Mouse (Mus musculus): ENCODE results near the gene Faf2. TPM values are rescaled to one million over a fixed set of nuclear protein-coding genes. Genes with fewer than 3 reads are reported as not detected.

The Faf2 gene
- 67.5 and 68.5 TPM in 2 replicates for polyA plus RNA-seq (2015; fragmentation: Nextera tagmentation; extraction: Ambion mirVana)

DNA sequence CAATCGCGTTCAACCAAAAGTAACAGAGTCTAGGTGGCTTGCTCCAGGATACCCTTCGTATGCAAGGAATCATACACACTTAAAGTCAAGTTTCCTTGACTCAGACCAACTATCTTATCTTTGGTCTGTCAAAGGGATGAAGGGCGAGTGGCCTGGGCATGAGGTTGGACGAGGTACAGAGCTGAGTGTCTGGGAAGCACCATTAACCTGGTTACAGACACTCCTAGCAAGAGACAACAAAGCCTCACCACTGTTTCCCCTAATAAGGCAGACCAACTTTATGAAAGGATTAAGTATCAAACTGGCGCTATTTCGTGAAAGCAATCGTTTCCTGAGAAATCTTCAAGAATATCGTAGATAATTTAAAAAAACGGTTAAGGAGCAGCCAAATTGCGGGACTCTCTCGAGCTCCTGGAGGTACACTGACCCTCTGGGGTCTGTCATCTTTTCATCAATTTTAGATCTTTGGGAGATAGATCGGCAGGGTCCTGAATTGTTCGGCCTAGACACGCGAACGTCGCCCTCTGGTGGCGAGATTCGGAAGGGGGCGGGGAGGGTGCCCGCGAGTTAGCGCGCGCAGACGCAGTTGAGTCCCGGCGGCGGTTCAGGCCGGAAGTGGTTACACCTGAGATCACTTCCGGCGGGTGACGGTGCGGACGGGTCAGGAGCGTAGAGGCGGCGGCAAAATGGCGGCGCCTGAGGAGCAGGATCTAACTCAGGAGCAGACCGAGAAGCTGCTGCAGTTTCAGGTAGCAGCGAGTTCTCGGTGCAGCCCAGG, at the start of gene Faf2:
Faf2 (plus strand) TSS at position 630 of the 778 bp plus-strand sequence.
- ATAC-seq: peak; percentile 99
- Histone ChIP-seq H3K27me3 (replicated peaks) (no peaks in the 10 kb centered on the region), H3K4me1 (replicated peaks) (peaks cover 10% of the 10 kb centered on the region), H3K4me2 (replicated peaks) (peak within 1 kb of the TSS; percentile 79), H3K27ac (peak within 1 kb of the TSS; percentile 85), H3K4me3 (replicated peaks) (peak within 1 kb of the TSS; percentile 92), H3K36me3 (no peaks in the 10 kb centered on the region), H3K9ac (peak within 1 kb of the TSS; percentile 96), H3K9me3 (no peaks in the 10 kb centered on the region)
- 10% methylated on average over 44 of the region's 44 CpGs for WGBS

DNA sequence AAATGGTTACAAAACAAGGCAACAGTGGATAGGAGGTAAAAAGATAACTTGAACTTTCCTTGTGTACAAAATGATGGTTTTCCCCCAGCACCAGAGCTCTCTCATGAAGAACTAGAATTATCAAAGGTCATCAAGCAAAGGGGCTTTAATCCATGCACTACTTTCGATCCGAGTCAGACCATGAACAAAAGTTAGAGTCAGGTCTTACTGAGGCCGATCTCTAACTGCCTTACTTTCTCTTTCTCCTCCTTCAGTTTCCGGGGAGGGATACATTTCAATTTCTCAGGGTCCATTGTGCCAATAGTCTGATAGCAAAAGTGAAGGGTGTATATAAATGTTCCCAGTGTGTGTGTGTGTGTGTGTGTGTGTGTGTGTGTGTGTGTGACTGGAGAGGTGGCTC, 49.0 kb upstream of the Faf2 start:
- no peak overlapping the region for H3K9ac ChIP-seq
- 80% methylated on average over 4 of the region's 4 CpGs for WGBS

DNA sequence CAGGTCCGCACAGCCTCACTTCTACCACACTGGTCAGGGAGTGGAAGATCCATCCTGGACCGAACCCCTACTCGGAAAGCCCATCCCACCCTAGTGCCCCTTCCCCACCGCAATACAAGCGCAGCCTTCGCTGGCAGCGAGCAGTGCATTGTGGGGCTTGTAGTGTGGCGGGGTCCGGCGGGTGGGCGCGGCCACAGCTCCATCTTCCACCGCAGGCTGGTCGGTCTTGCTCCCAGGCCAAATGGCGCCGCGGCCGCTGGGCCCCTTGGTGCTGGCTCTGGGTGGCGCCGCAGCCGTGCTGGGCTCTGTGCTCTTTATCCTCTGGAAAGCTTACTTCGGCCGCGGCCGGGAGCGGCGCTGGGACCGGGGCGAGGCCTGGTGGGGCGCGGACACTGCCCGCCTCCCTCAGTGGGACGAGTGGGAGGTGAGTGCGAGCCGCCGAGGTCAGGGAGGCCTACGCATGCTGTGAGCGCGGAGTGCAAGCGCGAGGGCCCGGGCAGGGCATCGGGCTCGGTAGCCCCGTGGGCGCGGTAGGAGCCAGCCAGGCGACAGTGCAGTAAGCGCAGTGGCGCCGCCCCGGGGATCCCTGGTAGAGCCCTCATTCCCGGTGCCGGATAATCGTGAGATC, 46.6 kb upstream of the Faf2 start, which contains the start of gene Arl10:
Arl10 (plus strand) TSS at position 162 of the 628 bp plus-strand sequence.
- no peaks in the 10 kb centered on the region for H3K27me3 ChIP-seq (replicated peaks)
- peak within 1 kb of the TSS; percentile 85 for H3K27ac ChIP-seq
- peak within 1 kb of the TSS; percentile 99 for H3K4me3 ChIP-seq (replicated peaks)
- H3K4me1 ChIP-seq (replicated peaks): peaks cover 6% of the 10 kb centered on the region
- peak; percentile 92 for ATAC-seq
- no peaks in the 10 kb centered on the region for H3K9me3 ChIP-seq
- H3K4me2 ChIP-seq (replicated peaks): peak within 1 kb of the TSS; percentile 90
- H3K36me3 ChIP-seq: peaks cover 11% of the 10 kb centered on the region; the same call in 1 of the 2 replicates
- H3K9ac ChIP-seq: peak within 1 kb of the TSS; percentile 96
- under 1% methylated on average over 55 of the region's 55 CpGs for WGBS

More for the DNA sequence above, 49.0 kb upstream of the Faf2 start:
- Histone ChIP-seq H3K27ac (no peak overlapping the region), H3K9me3 (no peaks in the 10 kb centered on the region), H3K36me3 (no peaks in the 10 kb centered on the region), H3K4me1 (replicated peaks) (peaks cover 6% of the 10 kb centered on the region), H3K4me2 (replicated peaks) (no peak overlapping the region), H3K27me3 (replicated peaks) (no peaks in the 10 kb centered on the region), H3K4me3 (replicated peaks) (no peak overlapping the region)
- no peak for ATAC-seq

DNA sequence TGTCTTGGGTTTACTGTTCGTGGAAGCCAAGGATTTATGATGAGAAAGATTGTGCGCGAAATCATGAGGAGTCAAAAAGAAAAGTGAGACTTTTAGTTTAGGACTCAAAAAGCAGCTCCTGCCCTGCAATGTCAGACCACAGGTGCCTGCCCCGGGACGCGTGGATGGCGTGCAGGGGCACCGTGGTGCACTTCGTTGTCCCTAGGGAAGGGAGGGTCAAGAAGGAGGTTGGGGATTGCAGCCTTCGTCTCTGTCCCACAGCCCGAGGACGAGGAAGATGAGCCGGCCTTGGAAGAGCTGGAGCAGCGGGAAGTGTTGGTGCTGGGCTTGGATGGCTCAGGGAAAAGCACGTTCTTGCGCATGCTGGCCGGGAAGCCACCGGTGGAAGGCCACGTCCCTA, 46.1 kb upstream of the Faf2 start:
- 1% methylated on average over 19 of the region's 19 CpGs for WGBS
- peak overlapping the region; percentile 85; the same call in 1 of the 2 replicates for H3K27ac ChIP-seq
- H3K4me1 ChIP-seq (replicated peaks): peaks cover 6% of the 10 kb centered on the region
- peak; percentile 34 for ATAC-seq
- H3K36me3 ChIP-seq: peaks cover 11% of the 10 kb centered on the region; the same call in 1 of the 2 replicates
- H3K9ac ChIP-seq: peak overlapping the region; percentile 96
- H3K4me3 ChIP-seq (replicated peaks): peak overlapping the region; percentile 99
- peak overlapping the region; percentile 90 for H3K4me2 ChIP-seq (replicated peaks)
- no peaks in the 10 kb centered on the region for H3K9me3 ChIP-seq
- no peaks in the 10 kb centered on the region for H3K27me3 ChIP-seq (replicated peaks)

DNA sequence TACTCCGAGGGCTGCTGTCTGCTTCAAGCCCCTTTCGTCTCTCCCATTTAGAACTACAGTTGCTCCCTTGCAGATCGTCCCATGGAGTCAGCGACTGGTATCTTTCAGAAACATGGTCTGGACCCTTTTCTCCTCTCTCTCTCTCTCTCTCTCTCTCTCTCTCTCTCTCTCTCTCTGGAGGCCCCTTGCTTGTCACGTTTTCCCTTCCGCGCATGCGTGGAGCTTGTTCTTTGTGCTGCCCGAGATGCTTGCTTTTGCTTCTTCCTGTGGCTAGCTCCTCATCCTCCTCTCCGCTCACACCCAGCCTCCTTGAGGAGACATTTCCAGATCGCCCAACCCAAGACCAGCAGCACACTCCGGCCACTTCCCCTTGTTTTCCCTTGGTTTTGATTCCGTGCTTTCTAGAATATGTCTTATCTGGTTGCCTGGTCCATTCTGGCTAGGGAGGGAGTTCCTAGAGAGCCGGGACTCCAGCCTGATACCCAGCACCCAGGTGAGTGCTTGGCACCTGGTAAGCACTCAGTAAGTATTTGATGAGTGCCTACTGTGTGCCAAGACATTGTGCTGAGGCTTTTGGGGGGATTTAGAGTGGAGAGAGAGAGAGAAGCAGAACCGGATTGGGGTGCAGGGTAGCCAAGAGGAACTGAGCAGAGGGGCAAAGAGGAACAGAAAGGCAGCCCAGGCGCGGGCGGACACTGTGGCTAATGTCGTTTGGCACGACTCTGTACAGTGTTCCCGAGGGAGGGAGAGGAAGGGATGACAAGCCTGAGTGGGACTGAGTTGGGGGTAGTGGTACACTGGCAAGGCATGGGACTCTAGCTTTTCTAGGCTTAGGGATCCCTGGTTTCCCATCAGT, 43.7 kb upstream of the Faf2 start:
- no peak overlapping the region for H3K27ac ChIP-seq
- no peak overlapping the region for H3K4me2 ChIP-seq (replicated peaks)
- H3K4me1 ChIP-seq (replicated peaks): peaks cover 16% of the 10 kb centered on the region
- H3K4me3 ChIP-seq (replicated peaks): no peak overlapping the region
- 82% methylated on average over 21 of the region's 21 CpGs for WGBS
- peaks cover 18% of the 10 kb centered on the region for H3K36me3 ChIP-seq
- no peaks in the 10 kb centered on the region for H3K9me3 ChIP-seq
- no peaks in the 10 kb centered on the region for H3K27me3 ChIP-seq (replicated peaks)
- ATAC-seq: no peak
- no peak overlapping the region for H3K9ac ChIP-seq

DNA sequence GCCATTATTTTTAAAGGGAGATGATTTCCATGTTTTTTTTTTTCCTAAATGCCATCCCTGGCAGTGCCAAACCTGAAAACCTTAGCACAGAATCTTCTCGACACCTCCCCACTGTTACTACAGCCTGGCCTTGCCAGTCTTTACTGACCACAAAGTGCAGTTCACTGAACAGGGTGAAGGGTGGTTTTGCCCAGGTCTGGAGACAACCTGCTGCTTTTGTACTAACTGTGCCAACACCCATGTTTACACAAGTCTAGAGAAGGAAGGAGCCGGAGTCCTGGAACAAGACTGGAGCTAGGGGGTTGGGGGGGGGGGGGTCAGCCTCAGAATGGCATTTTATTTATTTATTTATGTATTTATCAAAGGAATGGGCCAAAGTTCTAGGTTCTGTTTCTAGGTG, 40.2 kb upstream of the Faf2 start:
- Histone ChIP-seq H3K27ac (no peak overlapping the region), H3K36me3 (peaks cover 35% of the 10 kb centered on the region), H3K4me1 (replicated peaks) (peaks cover 10% of the 10 kb centered on the region; the same call in 1 of the 2 replicates), H3K4me2 (replicated peaks) (no peak overlapping the region), H3K4me3 (replicated peaks) (no peak overlapping the region), H3K9ac (no peak overlapping the region), H3K27me3 (replicated peaks) (no peaks in the 10 kb centered on the region), H3K9me3 (no peaks in the 10 kb centered on the region)
- no peak for ATAC-seq
- 60% methylated on average over 2 of the region's 2 CpGs for WGBS

DNA sequence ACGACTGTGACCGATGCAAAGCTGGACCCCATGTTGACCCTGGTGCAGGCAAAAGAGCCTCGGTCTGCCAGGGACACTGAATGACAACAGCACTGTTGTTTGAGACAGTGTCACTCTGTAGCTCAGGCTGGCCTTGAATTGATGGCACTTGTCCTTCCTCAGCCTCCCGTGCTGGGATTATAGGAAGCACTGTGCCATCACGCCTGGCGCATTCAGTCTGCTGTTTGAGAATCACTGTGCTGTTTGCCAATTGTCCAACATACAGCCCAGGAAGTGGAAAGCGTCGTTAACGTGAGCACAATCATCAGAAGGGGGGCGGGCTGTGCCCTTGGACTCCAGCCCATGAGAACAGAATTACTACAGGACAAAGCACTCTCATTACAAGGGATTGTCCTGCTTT, 39.5 kb upstream of the Faf2 start:
- H3K27ac ChIP-seq: no peak overlapping the region

DNA sequence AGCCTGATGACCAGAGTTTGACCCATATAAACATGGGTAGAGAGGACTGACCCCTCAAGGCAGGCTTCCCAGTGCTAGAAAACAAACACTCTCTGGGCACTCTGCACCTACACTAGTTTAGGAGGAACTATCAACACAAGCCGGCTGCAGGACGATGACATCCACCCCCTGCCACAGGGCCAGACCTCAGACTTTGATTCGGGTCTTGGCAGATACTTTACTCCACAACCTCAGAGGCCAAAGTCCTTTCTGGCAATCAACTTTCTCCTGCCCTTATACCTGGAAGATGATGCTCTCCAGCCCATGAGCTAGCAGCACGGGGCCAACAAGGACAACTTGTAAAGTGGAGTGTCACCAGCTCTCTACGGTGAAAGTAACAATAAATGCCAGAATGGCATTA, 38.7 kb upstream of the Faf2 start:
- WGBS: 67% methylated on average over 5 of the region's 5 CpGs
- Histone ChIP-seq H3K9ac (no peak overlapping the region), H3K36me3 (peaks cover 35% of the 10 kb centered on the region), H3K4me1 (replicated peaks) (peaks cover 10% of the 10 kb centered on the region; the same call in 1 of the 2 replicates), H3K27me3 (replicated peaks) (no peaks in the 10 kb centered on the region), H3K27ac (no peak overlapping the region), H3K4me2 (replicated peaks) (no peak overlapping the region), H3K4me3 (replicated peaks) (no peak overlapping the region), H3K9me3 (no peaks in the 10 kb centered on the region)
- peak; percentile 37; the same call in 1 of the 2 replicates for ATAC-seq

More for the DNA sequence above, 39.5 kb upstream of the Faf2 start:
- WGBS: 64% methylated on average over 10 of the region's 10 CpGs
- ATAC-seq: 0 out of 2 replicates have a peak, but pooled peaks have one; percentile 15
- Histone ChIP-seq H3K9ac (no peak overlapping the region), H3K9me3 (no peaks in the 10 kb centered on the region), H3K4me2 (replicated peaks) (no peak overlapping the region), H3K4me3 (replicated peaks) (no peak overlapping the region), H3K4me1 (replicated peaks) (peaks cover 10% of the 10 kb centered on the region; the same call in 1 of the 2 replicates), H3K36me3 (peaks cover 35% of the 10 kb centered on the region), H3K27me3 (replicated peaks) (no peaks in the 10 kb centered on the region)

DNA sequence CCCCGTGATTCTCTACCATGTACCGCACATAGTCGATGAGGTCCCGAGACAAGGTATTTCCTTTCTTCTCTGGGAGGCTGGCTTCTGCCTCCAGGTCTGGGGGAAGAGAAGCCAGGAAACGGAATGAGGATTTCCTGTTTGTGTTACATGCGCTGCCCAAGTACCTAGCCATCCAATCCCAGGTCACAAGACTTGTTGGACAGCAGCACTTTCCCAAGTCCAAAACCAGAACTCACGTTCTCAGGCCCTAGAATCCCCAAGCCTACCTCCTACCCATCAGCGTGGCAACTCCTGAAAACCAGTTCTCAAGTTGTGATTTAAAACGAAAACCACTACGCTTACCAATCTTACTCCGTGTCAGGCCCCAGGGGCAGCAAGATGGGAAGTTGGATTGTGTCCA, 35.8 kb upstream of the Faf2 start:
- Histone ChIP-seq H3K9me3 (no peaks in the 10 kb centered on the region), H3K27me3 (replicated peaks) (no peaks in the 10 kb centered on the region), H3K4me2 (replicated peaks) (no peak overlapping the region), H3K4me3 (replicated peaks) (no peak overlapping the region), H3K4me1 (replicated peaks) (peaks cover 9% of the 10 kb centered on the region; the same call in 1 of the 2 replicates), H3K36me3 (peaks cover 27% of the 10 kb centered on the region), H3K9ac (no peak overlapping the region), H3K27ac (no peak overlapping the region)
- WGBS: 90% methylated on average over 11 of the region's 11 CpGs
- ATAC-seq: no peak

DNA sequence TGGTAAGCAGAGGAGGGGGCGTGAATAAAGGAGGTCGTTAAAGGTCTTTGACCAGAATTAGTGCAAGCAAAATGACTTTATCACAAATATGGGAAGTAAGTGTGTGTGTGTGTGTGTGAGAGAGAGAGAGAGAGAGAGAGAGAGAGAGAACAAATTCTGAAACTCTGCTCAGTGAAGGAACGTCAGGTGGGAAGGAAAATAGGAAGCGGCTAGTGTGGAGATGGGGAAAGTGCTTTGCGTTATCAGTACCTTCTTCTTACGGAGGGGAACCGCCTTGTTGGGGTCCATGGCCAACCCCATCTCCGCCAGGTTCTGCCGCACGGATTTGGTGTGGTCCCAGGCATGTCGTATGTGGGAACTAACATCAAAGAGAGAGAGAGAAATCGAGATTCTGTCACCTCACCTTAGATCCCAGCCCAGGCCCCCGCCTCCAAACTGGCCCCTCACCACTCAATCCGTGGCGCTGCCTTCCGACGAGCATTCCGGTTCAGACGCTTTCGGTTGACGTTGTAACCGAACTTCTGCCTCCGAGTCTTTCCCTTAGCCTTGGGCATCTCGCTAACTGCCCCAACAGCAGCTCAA, 32.1 kb upstream of the Faf2 start:
- Histone ChIP-seq H3K27me3 (replicated peaks) (no peaks in the 10 kb centered on the region), H3K4me1 (replicated peaks) (peaks cover 8% of the 10 kb centered on the region), H3K4me2 (replicated peaks) (peak overlapping the region; percentile 62), H3K4me3 (replicated peaks) (peak overlapping the region; percentile 91), H3K27ac (peak overlapping the region; percentile 51; the same call in 1 of the 2 replicates), H3K36me3 (0 out of 2 replicates have a peak, but pooled peaks cover 11% of the 10 kb centered on the region), H3K9me3 (no peaks in the 10 kb centered on the region), H3K9ac (peak overlapping the region; percentile 71)
- ATAC-seq: peak; percentile 48
- whole genome bisulfite sequencing: 1% methylated on average over 24 of the region's 24 CpGs

All from intestine, embryonic 15.5 days (tissue).